Mouse (Mus musculus): Measurements from ENCODE around the gene Slc5a2. TPM values are rescaled to one million over a fixed set of nuclear protein-coding genes. Genes with fewer than 3 reads are reported as not detected.

Gene Slc5a2
- polyA plus RNA-seq, 1 experiment from 2014 or later: not detected

DNA sequence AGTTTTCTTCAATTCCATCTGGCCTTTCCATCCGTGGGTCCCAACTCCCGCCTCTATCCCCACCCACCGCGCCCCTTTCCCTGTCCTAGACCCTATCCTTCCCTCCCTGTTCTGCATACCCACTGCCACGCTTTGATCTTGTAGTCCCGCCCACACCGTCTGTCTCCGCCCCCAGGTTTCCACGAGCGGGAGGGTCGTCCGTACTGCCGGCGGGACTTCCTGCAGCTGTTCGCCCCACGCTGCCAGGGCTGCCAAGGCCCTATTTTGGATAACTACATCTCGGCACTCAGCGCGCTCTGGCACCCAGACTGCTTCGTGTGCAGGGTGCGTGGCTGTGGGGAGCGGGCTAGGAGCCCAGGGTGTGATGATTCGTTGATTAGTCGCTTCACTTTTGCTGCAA lies 12.8 kb upstream of the Slc5a2 start:
- 7% methylated on average over 24 of the region's 24 CpGs for WGBS
- Histone ChIP-seq H3K27ac (0 out of 2 replicates have a peak overlapping the region, but pooled peaks have one; percentile 23), H3K9me3 (no peaks in the 10 kb centered on the region), H3K9ac (replicated peaks) (peak overlapping the region; percentile 48), H3K27me3 (peaks cover 10% of the 10 kb centered on the region), H3K4me1 (replicated peaks) (peaks cover 14% of the 10 kb centered on the region), H3K4me2 (peak overlapping the region; percentile 62), H3K36me3 (peaks cover 5% of the 10 kb centered on the region; the same call in 1 of the 2 replicates), H3K4me3 (replicated peaks) (peak overlapping the region; percentile 35)
- ATAC-seq (ENCODE audit: insufficient number of reproducible peaks, insufficient read depth, low FRiP score, low TSS enrichment, low read depth): no peak

- Histone ChIP-seq H3K9ac (replicated peaks) (no peak overlapping the region), H3K27me3 (no peaks in the 10 kb centered on the region; the same call in 1 of the 2 replicates), H3K4me1 (replicated peaks) (peaks cover 13% of the 10 kb centered on the region), H3K4me2 (no peak overlapping the region), H3K27ac (no peak overlapping the region), H3K9me3 (no peaks in the 10 kb centered on the region), H3K36me3 (no peaks in the 10 kb centered on the region), H3K4me3 (replicated peaks) (no peak overlapping the region)
- no peak for ATAC-seq (ENCODE audit: insufficient number of reproducible peaks, insufficient read depth, low FRiP score, low TSS enrichment, low read depth)
- WGBS: 65% methylated on average over 2 of the region's 2 CpGs
These were observed 10.5 kb upstream of the Slc5a2 start for GRCm38 (mm10) chr7:128254978-128255377.

DNA sequence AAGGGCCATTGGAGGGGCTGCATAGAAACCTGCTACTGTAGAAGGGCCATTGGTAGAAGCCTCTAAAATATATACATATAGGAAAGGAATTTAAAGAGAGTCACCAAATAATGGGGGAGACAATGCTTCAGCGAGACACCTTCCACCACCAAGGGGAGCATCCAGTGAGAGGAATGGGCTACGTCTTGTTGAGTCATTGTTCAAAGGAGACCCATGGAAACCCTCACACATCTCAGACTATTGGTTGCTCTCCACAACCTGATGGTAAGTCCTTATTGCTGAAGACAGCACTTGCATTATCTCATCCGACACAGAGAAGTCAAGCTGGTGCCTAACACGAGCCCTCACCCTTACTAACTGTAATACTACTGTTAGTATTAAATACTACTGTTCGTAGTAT lies 9.7 kb upstream of the Slc5a2 start:
- no peaks in the 10 kb centered on the region for H3K36me3 ChIP-seq
- H3K9me3 ChIP-seq: no peaks in the 10 kb centered on the region
- WGBS: 86% methylated on average over 5 of the region's 5 CpGs
- H3K27ac ChIP-seq: no peak overlapping the region
- H3K4me1 ChIP-seq (replicated peaks): peaks cover 13% of the 10 kb centered on the region
- no peak overlapping the region for H3K4me3 ChIP-seq (replicated peaks)
- no peak for ATAC-seq (ENCODE audit: insufficient number of reproducible peaks, insufficient read depth, low FRiP score, low TSS enrichment, low read depth)
- no peak overlapping the region for H3K9ac ChIP-seq (replicated peaks)
- H3K27me3 ChIP-seq: no peaks in the 10 kb centered on the region; the same call in 1 of the 2 replicates
- H3K4me2 ChIP-seq: no peak overlapping the region

DNA sequence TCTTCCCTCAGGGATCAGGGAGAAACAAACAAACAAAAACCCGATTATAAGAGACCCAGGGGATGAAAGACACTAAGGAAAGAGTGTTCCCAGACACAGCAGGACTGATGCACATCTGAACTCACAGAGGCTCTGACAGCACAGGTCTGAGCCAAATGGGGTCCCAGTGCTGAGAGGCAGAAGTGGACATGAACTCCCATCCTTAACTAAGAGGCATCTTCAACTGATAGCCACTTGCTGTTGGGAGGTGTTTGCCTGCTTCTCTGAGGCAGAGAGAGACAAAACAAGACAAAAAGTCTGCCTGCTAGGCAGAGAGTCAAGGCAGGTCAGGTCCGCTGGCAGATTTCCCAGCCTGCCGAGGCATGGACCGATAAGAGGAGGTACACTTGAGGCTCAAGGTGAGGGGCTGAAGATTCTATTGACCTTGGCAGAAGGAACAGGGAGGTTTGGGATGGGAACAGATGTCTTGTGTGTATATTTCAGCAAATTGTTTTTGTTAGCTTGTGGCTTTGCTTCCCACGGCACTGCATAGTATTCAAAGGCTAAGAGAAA lies 8.6 kb upstream of the Slc5a2 start:
- no peak overlapping the region for H3K9ac ChIP-seq (replicated peaks)
- H3K4me3 ChIP-seq (replicated peaks): no peak overlapping the region
- no peaks in the 10 kb centered on the region for H3K9me3 ChIP-seq
- WGBS: 65% methylated on average over 5 of the region's 5 CpGs
- no peak overlapping the region for H3K4me2 ChIP-seq
- H3K4me1 ChIP-seq (replicated peaks): peaks cover 10% of the 10 kb centered on the region
- no peaks in the 10 kb centered on the region; the same call in 1 of the 2 replicates for H3K27me3 ChIP-seq
- no peak for ATAC-seq (ENCODE audit: insufficient number of reproducible peaks, insufficient read depth, low FRiP score, low TSS enrichment, low read depth)
- no peak overlapping the region for H3K27ac ChIP-seq
- H3K36me3 ChIP-seq: no peaks in the 10 kb centered on the region

DNA sequence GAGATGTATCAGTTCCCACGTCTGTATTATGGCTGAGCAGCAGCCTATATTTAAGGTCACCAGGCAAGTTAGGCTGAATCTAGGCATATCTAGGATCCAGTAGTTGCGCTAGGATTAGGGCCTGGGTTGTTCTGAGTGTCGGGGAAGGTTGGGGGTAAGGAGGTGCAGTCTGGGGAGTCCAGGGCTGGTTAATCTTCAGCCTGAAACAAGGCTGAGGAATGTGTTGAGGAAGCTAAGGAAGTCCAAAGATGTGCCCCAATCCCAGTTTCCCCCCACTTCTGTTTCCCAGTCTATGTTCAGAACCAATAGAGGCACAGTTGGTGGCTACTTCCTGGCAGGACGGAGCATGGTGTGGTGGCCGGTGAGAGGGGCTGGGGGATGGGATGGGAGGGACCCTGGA lies 599 bp downstream of the Slc5a2 start:
- no peak for ATAC-seq (ENCODE audit: insufficient number of reproducible peaks, insufficient read depth, low FRiP score, low TSS enrichment, low read depth)
- peaks cover 10% of the 10 kb centered on the region; the same call in 1 of the 2 replicates for H3K36me3 ChIP-seq
- H3K9ac ChIP-seq (replicated peaks): no peak overlapping the region
- no peaks in the 10 kb centered on the region for H3K4me1 ChIP-seq (replicated peaks)
- H3K27me3 ChIP-seq: no peaks in the 10 kb centered on the region; the same call in 1 of the 2 replicates
- no peak overlapping the region for H3K27ac ChIP-seq
- WGBS: 79% methylated on average over 5 of the region's 5 CpGs
- H3K4me3 ChIP-seq (replicated peaks): no peak overlapping the region
- no peak overlapping the region for H3K4me2 ChIP-seq
- no peaks in the 10 kb centered on the region for H3K9me3 ChIP-seq

- Histone ChIP-seq H3K9me3 (no peaks in the 10 kb centered on the region), H3K27me3 (no peaks in the 10 kb centered on the region; the same call in 1 of the 2 replicates), H3K36me3 (peaks cover 23% of the 10 kb centered on the region), H3K4me1 (replicated peaks) (no peaks in the 10 kb centered on the region), H3K27ac (no peak overlapping the region), H3K4me3 (replicated peaks) (no peak overlapping the region), H3K9ac (replicated peaks) (no peak overlapping the region), H3K4me2 (no peak overlapping the region)
- WGBS: 61% methylated on average over 13 of the region's 13 CpGs
- ATAC-seq (ENCODE audit: insufficient number of reproducible peaks, insufficient read depth, low FRiP score, low TSS enrichment, low read depth): no peak
These were observed 1.9 kb downstream of the Slc5a2 start for GRCm38 (mm10) chr7:128267391-128267790.

GRCm38 (mm10) chr7:128267813-128268212 lies 2.4 kb downstream of the Slc5a2 start:
- 82% methylated on average over 7 of the region's 7 CpGs for WGBS
- Histone ChIP-seq H3K36me3 (peaks cover 26% of the 10 kb centered on the region), H3K9me3 (no peaks in the 10 kb centered on the region), H3K27ac (no peak overlapping the region), H3K27me3 (no peaks in the 10 kb centered on the region; the same call in 1 of the 2 replicates), H3K4me1 (replicated peaks) (no peaks in the 10 kb centered on the region), H3K4me3 (replicated peaks) (no peak overlapping the region), H3K9ac (replicated peaks) (no peak overlapping the region), H3K4me2 (no peak overlapping the region)
- no peak for ATAC-seq (ENCODE audit: insufficient number of reproducible peaks, insufficient read depth, low FRiP score, low TSS enrichment, low read depth)

- peaks cover 52% of the 10 kb centered on the region for H3K36me3 ChIP-seq
- 58% methylated on average over 13 of the region's 13 CpGs for WGBS
- 0 out of 2 replicates have a peak, but pooled peaks have one; percentile 43 for ATAC-seq (ENCODE audit: insufficient number of reproducible peaks, insufficient read depth, low FRiP score, low TSS enrichment, low read depth)
These were observed 5.0 kb downstream of the Slc5a2 start for GRCm38 (mm10) chr7:128270431-128270850.

DNA sequence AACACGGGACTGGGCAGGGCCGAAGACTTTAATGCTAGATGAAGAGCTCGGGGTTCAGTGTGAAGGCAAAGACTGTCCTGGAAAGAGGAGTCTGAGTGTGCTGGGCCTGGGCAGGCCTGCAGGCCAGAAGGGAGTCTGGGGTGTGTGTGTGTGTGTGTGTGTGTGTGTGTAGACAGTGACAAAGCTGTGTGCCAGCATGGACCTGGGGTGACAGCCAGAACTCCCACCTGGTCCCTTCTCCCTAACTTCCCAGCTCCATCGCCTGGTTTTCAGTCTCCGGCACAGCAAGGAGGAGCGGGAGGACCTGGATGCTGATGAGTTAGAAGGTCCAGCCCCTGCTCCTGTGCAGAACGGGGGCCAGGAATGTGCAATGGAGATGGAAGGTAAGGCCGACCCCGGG lies 6.0 kb downstream of the Slc5a2 start:
- no peak overlapping the region for H3K27ac ChIP-seq
- no peaks in the 10 kb centered on the region for H3K9me3 ChIP-seq
- no peaks in the 10 kb centered on the region for H3K4me1 ChIP-seq (replicated peaks)
- WGBS: 90% methylated on average over 7 of the region's 9 CpGs
- ATAC-seq (ENCODE audit: insufficient number of reproducible peaks, insufficient read depth, low FRiP score, low TSS enrichment, low read depth): no peak
- no peak overlapping the region for H3K9ac ChIP-seq (replicated peaks)
- H3K4me3 ChIP-seq (replicated peaks): no peak overlapping the region
- H3K27me3 ChIP-seq: no peaks in the 10 kb centered on the region
- H3K4me2 ChIP-seq: no peak overlapping the region
- peaks cover 62% of the 10 kb centered on the region for H3K36me3 ChIP-seq

More at GRCm38 (mm10) chr7:128270431-128270850, 5.0 kb downstream of the Slc5a2 start:
- Histone ChIP-seq H3K27ac (no peak overlapping the region), H3K9me3 (no peaks in the 10 kb centered on the region), H3K27me3 (no peaks in the 10 kb centered on the region; the same call in 1 of the 2 replicates), H3K4me2 (no peak overlapping the region), H3K9ac (replicated peaks) (no peak overlapping the region), H3K4me1 (replicated peaks) (no peaks in the 10 kb centered on the region), H3K4me3 (replicated peaks) (no peak overlapping the region)

DNA sequence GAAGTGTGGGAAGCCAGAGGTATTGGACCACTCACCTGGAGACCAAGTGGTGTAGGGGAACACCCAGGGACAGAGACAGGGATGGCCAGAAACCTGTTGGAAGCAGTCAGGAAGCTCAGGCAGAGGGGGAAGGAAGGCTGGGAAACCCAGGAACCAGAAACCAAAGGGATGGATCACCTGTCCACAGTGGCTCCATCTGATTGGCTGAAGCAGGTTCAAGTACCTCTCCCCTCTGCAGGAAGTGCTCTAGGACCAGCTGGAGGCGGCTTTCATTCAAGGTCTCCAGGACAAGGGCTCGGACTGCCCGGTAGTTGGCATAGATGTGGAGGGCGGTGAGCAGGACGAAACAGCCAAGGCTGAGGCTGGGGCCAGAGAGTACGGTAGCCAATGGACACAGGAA lies 10.6 kb downstream of the Slc5a2 start:
- Histone ChIP-seq H3K27ac (no peak overlapping the region), H3K4me2 (no peak overlapping the region), H3K36me3 (peaks cover 85% of the 10 kb centered on the region), H3K9ac (replicated peaks) (no peak overlapping the region), H3K4me3 (replicated peaks) (no peak overlapping the region), H3K9me3 (no peaks in the 10 kb centered on the region), H3K27me3 (no peaks in the 10 kb centered on the region), H3K4me1 (replicated peaks) (no peaks in the 10 kb centered on the region)
- ATAC-seq (ENCODE audit: insufficient number of reproducible peaks, insufficient read depth, low FRiP score, low TSS enrichment, low read depth): no peak
- WGBS: 93% methylated on average over 6 of the region's 6 CpGs

- no peaks in the 10 kb centered on the region for H3K27me3 ChIP-seq
- no peaks in the 10 kb centered on the region for H3K9me3 ChIP-seq
- H3K4me2 ChIP-seq: no peak overlapping the region
- H3K4me3 ChIP-seq (replicated peaks): no peak overlapping the region
- H3K4me1 ChIP-seq (replicated peaks): peaks cover 9% of the 10 kb centered on the region
- 92% methylated on average over 4 of the region's 4 CpGs for WGBS
- H3K27ac ChIP-seq: no peak overlapping the region
- no peak overlapping the region for H3K9ac ChIP-seq (replicated peaks)
- peaks cover 58% of the 10 kb centered on the region for H3K36me3 ChIP-seq
- ATAC-seq (ENCODE audit: insufficient number of reproducible peaks, insufficient read depth, low FRiP score, low TSS enrichment, low read depth): no peak
These were observed 14.3 kb downstream of the Slc5a2 start for GRCm38 (mm10) chr7:128279750-128280149.

DNA sequence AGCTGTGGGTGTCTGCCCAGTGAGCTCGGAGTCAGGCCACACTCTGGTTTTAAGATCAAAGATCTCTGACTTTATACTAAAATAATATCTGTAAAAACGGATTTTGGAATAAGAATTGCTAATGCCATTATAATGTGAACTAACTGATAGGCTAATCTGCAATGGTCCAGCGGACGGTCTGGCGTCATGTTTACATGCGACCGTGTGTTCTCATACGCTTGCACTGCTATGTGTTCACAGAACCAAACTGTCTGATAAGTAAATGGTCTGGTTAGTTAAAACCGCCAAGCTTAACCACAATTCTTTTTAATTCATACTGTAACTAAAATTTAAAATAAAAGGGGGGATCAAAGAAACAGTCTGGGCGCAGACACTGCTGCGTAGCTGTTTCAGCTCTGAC lies 16.3 kb downstream of the Slc5a2 start:
- Histone ChIP-seq H3K36me3 (peaks cover 44% of the 10 kb centered on the region), H3K9me3 (no peaks in the 10 kb centered on the region), H3K27me3 (no peaks in the 10 kb centered on the region), H3K9ac (replicated peaks) (no peak overlapping the region), H3K4me1 (replicated peaks) (peaks cover 9% of the 10 kb centered on the region), H3K4me3 (replicated peaks) (no peak overlapping the region), H3K4me2 (no peak overlapping the region), H3K27ac (no peak overlapping the region)
- ATAC-seq (ENCODE audit: insufficient number of reproducible peaks, insufficient read depth, low FRiP score, low TSS enrichment, low read depth): no peak
- WGBS: 89% methylated on average over 11 of the region's 11 CpGs

All from limb, embryonic 12.5 days (tissue).